Mouse (Mus musculus) splenic B cell, adult 2 months (primary cell): Measurements from ENCODE around the gene Zfp81.
"Not testable (repeated sequence)": the region's sequence is repeated elsewhere in the genome, so short reads cannot be mapped to it uniquely, and the experiment has no call there.

Source experiments
- DNase-seq: peaks from one replicate; pipeline ENCODE4 v3.0.0-alpha.2; 2011; ENCODE audit warnings: low read depth, low spot score
- H3K27me3 ChIP-seq: 2 replicates; pipeline ENCODE4 v1.6.1; 2012; ENCODE audit warnings: mild to moderate bottlenecking, low read length, moderate library complexity, mixed read lengths; ENCODE audit not compliant: control insufficient read depth, poor library complexity, insufficient read depth, severe bottlenecking
- H3K36me3 ChIP-seq: 2 replicates; pipeline ENCODE4 v1.6.1; 2012; ENCODE audit warnings: mild to moderate bottlenecking, low read length, moderate library complexity, mixed read lengths; ENCODE audit not compliant: control insufficient read depth, poor library complexity, insufficient read depth, severe bottlenecking

The Zfp81 gene

DNA sequence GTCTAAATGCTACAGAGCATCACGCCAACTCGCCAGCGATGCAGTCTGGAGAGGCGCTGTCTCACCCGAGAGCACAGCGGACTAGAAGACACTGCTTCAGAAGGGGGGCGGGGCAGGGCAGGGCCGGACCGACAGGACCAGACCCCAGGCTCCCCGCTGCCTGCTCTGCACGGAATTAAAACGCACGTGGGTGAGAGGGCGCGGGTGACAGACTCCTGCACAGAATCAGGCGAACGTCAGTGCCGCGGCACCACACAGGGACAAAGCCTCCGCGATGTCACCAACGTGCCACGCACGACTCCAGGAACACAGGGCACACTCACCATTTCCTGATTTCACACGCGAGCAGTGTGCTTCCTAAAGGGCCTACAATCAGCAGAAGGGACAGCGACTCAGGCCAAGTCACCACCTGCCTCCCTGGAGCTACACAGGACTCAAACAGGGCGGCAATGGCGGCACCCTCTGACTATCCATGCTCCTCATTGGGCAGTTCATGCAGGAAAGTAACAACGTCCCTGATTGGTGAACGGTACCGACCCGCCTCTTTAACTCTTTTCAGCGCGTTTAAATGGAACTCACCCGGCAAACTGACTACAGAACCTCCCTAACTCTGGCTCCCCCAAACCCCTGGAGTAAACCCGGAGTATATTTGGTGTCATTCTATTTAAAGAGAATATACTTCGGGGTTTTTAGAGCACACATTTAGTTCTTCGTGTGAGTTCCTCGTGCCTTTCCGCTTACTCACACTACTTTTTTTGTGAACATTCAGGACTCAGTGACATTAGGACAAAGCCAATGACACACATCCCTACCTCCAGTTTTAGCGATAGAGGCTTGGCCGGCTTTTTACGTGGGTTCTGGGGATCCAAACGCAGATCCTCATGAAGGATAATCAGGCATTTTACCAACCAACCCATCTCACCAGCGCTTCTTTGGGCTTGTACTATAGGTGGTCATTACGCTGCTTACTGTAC lies at the start of gene Zfp81:
Gene Zfp81, minus strand, starts transcription at position 468 of the 974 bp plus-strand sequence.
- no peaks in the 10 kb centered on the region for H3K27me3 ChIP-seq
- peak; percentile 91 for DNase-seq
- no peaks in the 10 kb centered on the region for H3K36me3 ChIP-seq

GRCm38 (mm10) chr17:33394182-33395034 lies 35.7 kb upstream of the Zfp81 start, which contains the start of gene Zfp101:
TSS of gene Zfp101 (minus strand) at chr17:33394641.
- Histone ChIP-seq H3K27me3 (no peaks in the 10 kb centered on the region), H3K36me3 (no peaks in the 10 kb centered on the region)
- DNase-seq = peak; percentile 94

GRCm38 (mm10) chr17:33392271-33392670 lies 33.6 kb upstream of the Zfp81 start:
- DNase-seq = no peak
- no peaks in the 10 kb centered on the region for H3K27me3 ChIP-seq
- no peaks in the 10 kb centered on the region for H3K36me3 ChIP-seq

GRCm38 (mm10) chr17:33385705-33386104 lies 27.0 kb upstream of the Zfp81 start:
- peaks cover 12% of the 10 kb centered on the region for H3K36me3 ChIP-seq
- no peak for DNase-seq
- no peaks in the 10 kb centered on the region for H3K27me3 ChIP-seq

GRCm38 (mm10) chr17:33372795-33373194 lies 14.1 kb upstream of the Zfp81 start:
- no peak for DNase-seq
- Histone ChIP-seq H3K27me3 (no peaks in the 10 kb centered on the region), H3K36me3 (no peaks in the 10 kb centered on the region; the same call in 1 of the 2 replicates)

- peak; percentile 6 for DNase-seq
- no peaks in the 10 kb centered on the region for H3K36me3 ChIP-seq
- no peaks in the 10 kb centered on the region for H3K27me3 ChIP-seq
Observed at GRCm38 (mm10) chr17:33352981-33353380, 5.7 kb downstream of the Zfp81 start.

DNA sequence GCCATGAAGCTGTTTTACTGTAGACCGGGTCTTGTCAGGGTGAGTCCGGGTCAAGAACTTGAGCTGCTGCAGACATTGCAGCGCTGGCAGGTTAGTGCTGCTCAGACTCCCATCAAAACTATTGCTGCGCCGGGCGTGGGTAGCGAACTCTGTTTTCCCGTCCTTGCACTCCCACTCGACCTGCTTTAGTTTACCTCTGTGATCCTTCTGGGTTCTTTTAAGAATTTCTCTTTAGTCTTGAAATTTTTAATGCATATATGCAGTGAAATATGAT lies 68.9 kb downstream of the Zfp81 start:
- H3K36me3 ChIP-seq, DNase-seq, H3K27me3 ChIP-seq: not testable (repeated sequence)

DNA sequence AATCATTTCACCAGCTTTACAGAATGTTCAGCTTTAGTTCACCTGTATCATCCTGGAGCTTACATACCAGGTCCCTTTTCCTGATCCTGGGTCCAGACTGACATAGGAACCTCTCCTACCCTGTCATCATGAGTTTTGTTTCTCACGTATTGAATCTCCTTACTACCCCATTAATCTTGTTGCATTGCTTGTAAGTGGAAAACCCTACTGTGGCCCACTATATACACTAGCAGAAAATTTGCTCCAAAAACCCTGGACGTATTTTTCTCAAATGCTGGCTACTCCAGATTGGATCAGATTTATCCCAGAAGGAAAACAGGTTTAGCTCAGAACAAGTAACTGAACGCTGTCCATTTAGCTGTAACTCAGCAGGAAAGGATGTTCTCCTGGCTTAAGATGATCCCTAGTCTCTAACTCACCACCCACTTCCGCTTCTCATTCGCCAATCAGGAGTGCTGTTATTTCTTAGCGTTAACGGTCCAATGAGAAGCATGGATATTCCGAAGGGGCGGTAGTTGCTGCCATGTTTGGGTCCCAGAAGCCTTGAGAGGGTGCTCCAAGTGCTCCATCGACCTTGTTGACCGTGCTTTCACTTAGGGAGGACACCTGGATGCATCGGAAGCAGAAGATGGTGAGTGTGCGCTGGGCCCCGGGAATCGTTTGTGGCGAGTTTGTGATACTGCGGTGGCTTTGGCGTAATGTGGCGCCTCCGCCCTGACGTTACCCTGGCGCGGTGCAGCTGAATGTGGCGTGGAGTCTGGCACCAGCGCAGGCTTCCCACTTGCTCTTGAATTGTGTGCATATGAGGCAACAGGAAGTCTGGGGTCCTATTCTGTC lies 69.4 kb downstream of the Zfp81 start, which contains the start of gene Zfp955b:
Gene Zfp955b, plus strand, starts transcription at position 506 of the 837 bp plus-strand sequence.
- not testable (repeated sequence) for H3K36me3 ChIP-seq, DNase-seq, H3K27me3 ChIP-seq
